Mouse (Mus musculus): ENCODE data around the gene Ddr2. TPM values are rescaled to one million over a fixed set of nuclear protein-coding genes. Genes with fewer than 3 reads are reported as not detected.

Ddr2 gene
- polyA plus RNA-seq, 2 experiments, result 64.1 to 86.7 TPM

- ATAC-seq (ENCODE audit: low FRiP score, low read depth) (no peak; the same call in 1 of the 2 replicates), DNase-seq (ENCODE audit: low spot score) (no peak)
Measured at GRCm38 (mm10) chr1:169949981-169950380, 160.6 kb downstream of the Ddr2 start.

GRCm38 (mm10) chr1:169948866-169949265, 161.7 kb downstream of the Ddr2 start:
- TF ChIP-seq POLR2A (IDR thresholded peaks at IDR 0.05; ENCODE audit: borderline replicate concordance, extremely low read depth, insufficient read depth, insufficient read length), result no peak
- 45% methylated on average over 7 of the region's 7 CpGs for WGBS
- Histone ChIP-seq H3K9me3 (ENCODE audit: control insufficient read depth, low read length) (peaks cover 7% of the 10 kb centered on the region; the same call in 1 of the 2 replicates), H3K9ac (ENCODE audit: low read depth, low read length, severe bottlenecking) (no peak overlapping the region), H3K4me3 (replicated peaks; ENCODE audit: low read length) (no peak overlapping the region), H3K4me1 (ENCODE audit: control insufficient read depth, insufficient read depth, low read length) (peaks cover 7% of the 10 kb centered on the region; the same call in 1 of the 2 replicates), H3K27me3 (ENCODE audit: control insufficient read depth, insufficient read depth, low read length) (no peaks in the 10 kb centered on the region), H3K4me2 (replicated peaks; ENCODE audit: low read depth, low read length, severe bottlenecking) (no peak overlapping the region), H3K36me3 (ENCODE audit: control insufficient read depth, insufficient read depth, low read length) (peaks cover 16% of the 10 kb centered on the region), H3K27ac (replicated peaks; ENCODE audit: low read depth, low read length) (no peak overlapping the region)
- ATAC-seq (ENCODE audit: low FRiP score, low read depth) (no peak; the same call in 1 of the 2 replicates), DNase-seq (ENCODE audit: low spot score) (peak; percentile 18)

More at GRCm38 (mm10) chr1:169949981-169950380, 160.6 kb downstream of the Ddr2 start:
- H3K9ac ChIP-seq (ENCODE audit: low read depth, low read length, severe bottlenecking), result no peak overlapping the region
- H3K4me3 ChIP-seq (replicated peaks; ENCODE audit: low read length), result no peak overlapping the region
- TF ChIP-seq POLR2A (IDR thresholded peaks at IDR 0.05; ENCODE audit: borderline replicate concordance, extremely low read depth, insufficient read depth, insufficient read length), result no peak
- H3K4me2 ChIP-seq (replicated peaks; ENCODE audit: low read depth, low read length, severe bottlenecking), result no peak overlapping the region
- WGBS, result 67% methylated on average over 7 of the region's 7 CpGs
- H3K36me3 ChIP-seq (ENCODE audit: control insufficient read depth, insufficient read depth, low read length), result peaks cover 25% of the 10 kb centered on the region
- H3K9me3 ChIP-seq (ENCODE audit: control insufficient read depth, low read length), result peaks cover 3% of the 10 kb centered on the region; the same call in 1 of the 2 replicates
- no peaks in the 10 kb centered on the region for H3K27me3 ChIP-seq (ENCODE audit: control insufficient read depth, insufficient read depth, low read length)
- no peak overlapping the region for H3K27ac ChIP-seq (replicated peaks; ENCODE audit: low read depth, low read length)
- peaks cover 7% of the 10 kb centered on the region; the same call in 1 of the 2 replicates for H3K4me1 ChIP-seq (ENCODE audit: control insufficient read depth, insufficient read depth, low read length)

GRCm38 (mm10) chr1:169948280-169948679, 162.3 kb downstream of the Ddr2 start:
- H3K4me2 ChIP-seq (replicated peaks; ENCODE audit: low read depth, low read length, severe bottlenecking), result no peak overlapping the region
- ATAC-seq (ENCODE audit: low FRiP score, low read depth), result no peak
- no peak overlapping the region for H3K9ac ChIP-seq (ENCODE audit: low read depth, low read length, severe bottlenecking)
- peaks cover 7% of the 10 kb centered on the region; the same call in 1 of the 2 replicates for H3K4me1 ChIP-seq (ENCODE audit: control insufficient read depth, insufficient read depth, low read length)
- peaks cover 7% of the 10 kb centered on the region; the same call in 1 of the 2 replicates for H3K9me3 ChIP-seq (ENCODE audit: control insufficient read depth, low read length)
- 81% methylated on average over 7 of the region's 7 CpGs for WGBS
- H3K27ac ChIP-seq (replicated peaks; ENCODE audit: low read depth, low read length), result no peak overlapping the region
- no peak for TF ChIP-seq POLR2A (IDR thresholded peaks at IDR 0.05; ENCODE audit: borderline replicate concordance, extremely low read depth, insufficient read depth, insufficient read length)
- DNase-seq (ENCODE audit: low spot score), result no peak
- H3K27me3 ChIP-seq (ENCODE audit: control insufficient read depth, insufficient read depth, low read length), result no peaks in the 10 kb centered on the region
- H3K4me3 ChIP-seq (replicated peaks; ENCODE audit: low read length), result no peak overlapping the region
- peaks cover 16% of the 10 kb centered on the region for H3K36me3 ChIP-seq (ENCODE audit: control insufficient read depth, insufficient read depth, low read length)

- ATAC-seq (ENCODE audit: low FRiP score, low read depth) (no peak), DNase-seq (ENCODE audit: low spot score) (no peak)
- H3K36me3 ChIP-seq (ENCODE audit: control insufficient read depth, insufficient read depth, low read length), result peaks cover 11% of the 10 kb centered on the region
- H3K27me3 ChIP-seq (ENCODE audit: control insufficient read depth, insufficient read depth, low read length), result no peaks in the 10 kb centered on the region
- WGBS, result 88% methylated on average over 6 of the region's 6 CpGs
- H3K27ac ChIP-seq (replicated peaks; ENCODE audit: low read depth, low read length), result no peak overlapping the region
- H3K4me2 ChIP-seq (replicated peaks; ENCODE audit: low read depth, low read length, severe bottlenecking), result no peak overlapping the region
- H3K9me3 ChIP-seq (ENCODE audit: control insufficient read depth, low read length), result peaks cover 7% of the 10 kb centered on the region; the same call in 1 of the 2 replicates
- H3K9ac ChIP-seq (ENCODE audit: low read depth, low read length, severe bottlenecking), result no peak overlapping the region
- TF ChIP-seq POLR2A (IDR thresholded peaks at IDR 0.05; ENCODE audit: borderline replicate concordance, extremely low read depth, insufficient read depth, insufficient read length), result no peak
- no peak overlapping the region for H3K4me3 ChIP-seq (replicated peaks; ENCODE audit: low read length)
- peaks cover 7% of the 10 kb centered on the region; the same call in 1 of the 2 replicates for H3K4me1 ChIP-seq (ENCODE audit: control insufficient read depth, insufficient read depth, low read length)
Measured at GRCm38 (mm10) chr1:169947654-169948053, 162.9 kb downstream of the Ddr2 start.

- Histone ChIP-seq H3K27ac (replicated peaks; ENCODE audit: low read depth, low read length) (no peak overlapping the region), H3K9me3 (ENCODE audit: control insufficient read depth, low read length) (peaks cover 7% of the 10 kb centered on the region; the same call in 1 of the 2 replicates), H3K4me2 (replicated peaks; ENCODE audit: low read depth, low read length, severe bottlenecking) (no peak overlapping the region), H3K9ac (ENCODE audit: low read depth, low read length, severe bottlenecking) (no peak overlapping the region), H3K27me3 (ENCODE audit: control insufficient read depth, insufficient read depth, low read length) (no peaks in the 10 kb centered on the region), H3K36me3 (ENCODE audit: control insufficient read depth, insufficient read depth, low read length) (no peaks in the 10 kb centered on the region), H3K4me1 (ENCODE audit: control insufficient read depth, insufficient read depth, low read length) (peaks cover 7% of the 10 kb centered on the region; the same call in 1 of the 2 replicates), H3K4me3 (replicated peaks; ENCODE audit: low read length) (no peak overlapping the region)
- ATAC-seq (ENCODE audit: low FRiP score, low read depth) (no peak), DNase-seq (ENCODE audit: low spot score) (no peak)
- WGBS, result 81% methylated on average over 3 of the region's 3 CpGs
- TF ChIP-seq POLR2A (IDR thresholded peaks at IDR 0.05; ENCODE audit: borderline replicate concordance, extremely low read depth, insufficient read depth, insufficient read length), result no peak
Measured at GRCm38 (mm10) chr1:169946004-169946403, 164.6 kb downstream of the Ddr2 start.
